In genomic region chr8:11379590-11379989, GRCm38 (mm10) we compare ENCODE assay signal across 13 mouse cellular contexts.
DNase-seq lines count a peak whose midpoint lies in the region; ATAC-seq and TF ChIP-seq lines count a peak whose summit lies in the region.
"Had no signal": no experiment of that assay in that cellular context is flagged by ENCODE, and none has a peak within 500 bp of the region (broad histone marks: within the 10 kb centered on the region; RNA-seq: fewer than 3 reads in every experiment).

No protein-coding gene starts in this region.

- no peak overlapping the region for H3K4me2 ChIP-seq in embryonic facial prominence, embryonic 14.5 days (ENCODE audit: low read depth, low read length)
- H3K4me2 ChIP-seq in heart, postnatal 0 days (ENCODE audit: low read depth, low read length): no peak overlapping the region
- H3K4me2 ChIP-seq in midbrain, embryonic 16.5 days (ENCODE audit: low read length): no peak overlapping the region
- H3K4me2 ChIP-seq: embryonic facial prominence, embryonic 13.5 days; hindbrain, embryonic 15.5 days; limb, embryonic 12.5 days; midbrain, embryonic 15.5 days had no signal

- H3K27me3 ChIP-seq in embryonic facial prominence, embryonic 14.5 days (replicated peaks; ENCODE audit: control insufficient read depth, insufficient read depth, low read length): no peaks in the 10 kb centered on the region
- no peaks in the 10 kb centered on the region for H3K27me3 ChIP-seq in heart, postnatal 0 days (ENCODE audit: control insufficient read depth, insufficient read depth, low read length)
- no peaks in the 10 kb centered on the region for H3K27me3 ChIP-seq in cerebellum, adult 2 months (ENCODE audit: control insufficient read depth, insufficient read depth, low read length)
- no peaks in the 10 kb centered on the region for H3K27me3 ChIP-seq in midbrain, embryonic 16.5 days (ENCODE audit: control insufficient read depth, insufficient read depth, low read depth, low read length)
- H3K27me3 ChIP-seq: embryonic facial prominence, embryonic 13.5 days; hindbrain, embryonic 15.5 days; limb, embryonic 12.5 days; midbrain, embryonic 15.5 days had no signal

- H3K27ac ChIP-seq in embryonic facial prominence, embryonic 14.5 days (replicated peaks; ENCODE audit: low read depth, low read length): no peak overlapping the region
- H3K27ac ChIP-seq in heart, postnatal 0 days (ENCODE audit: low read depth): peak overlapping the region; percentile 87
- no peak overlapping the region for H3K27ac ChIP-seq in cerebellum, adult 2 months (ENCODE audit: insufficient read depth, low read length)
- H3K27ac ChIP-seq in midbrain, embryonic 16.5 days (ENCODE audit: low read length): no peak overlapping the region
- H3K27ac ChIP-seq: embryonic facial prominence, embryonic 13.5 days; hindbrain, embryonic 15.5 days; limb, embryonic 12.5 days; liver, embryonic 14.5 days; midbrain, embryonic 15.5 days had no signal

- no peak overlapping the region for H3K4me3 ChIP-seq in embryonic facial prominence, embryonic 14.5 days (ENCODE audit: low read depth, low read length)
- H3K4me3 ChIP-seq in heart, postnatal 0 days (ENCODE audit: low read depth, low read length): no peak overlapping the region
- no peak overlapping the region for H3K4me3 ChIP-seq in cerebellum, adult 2 months (replicated peaks; ENCODE audit: insufficient read depth, low read depth, low read length)
- no peak overlapping the region for H3K4me3 ChIP-seq in midbrain, embryonic 16.5 days (ENCODE audit: low read depth, low read length)
- H3K4me3 ChIP-seq: embryonic facial prominence, embryonic 13.5 days; hindbrain, embryonic 15.5 days; limb, embryonic 12.5 days; midbrain, embryonic 15.5 days had no signal

- H3K9me3 ChIP-seq in embryonic facial prominence, embryonic 14.5 days (ENCODE audit: control insufficient read depth, low read length): no peaks in the 10 kb centered on the region
- H3K9me3 ChIP-seq in heart, postnatal 0 days (replicated peaks; ENCODE audit: control insufficient read depth, low read length): no peaks in the 10 kb centered on the region
- H3K9me3 ChIP-seq in midbrain, embryonic 16.5 days (replicated peaks; ENCODE audit: control insufficient read depth, low read length, poor library complexity, severe bottlenecking): no peaks in the 10 kb centered on the region
- H3K9me3 ChIP-seq: embryonic facial prominence, embryonic 13.5 days; hindbrain, embryonic 15.5 days; limb, embryonic 12.5 days; midbrain, embryonic 15.5 days had no signal

- peak; percentile 36 for DNase-seq in kidney, adult 11 months
- no peak for DNase-seq in kidney, postnatal 4 days
- DNase-seq in embryonic facial prominence, embryonic 14.5 days (ENCODE audit: low spot score): peak; percentile 33
- peak; percentile 53 for DNase-seq in heart, postnatal 0 days (ENCODE audit: low spot score)
- DNase-seq in kidney, postnatal 36 days: peak; percentile 27 to 61
- no peak for DNase-seq in cerebellum, adult 2 months
- DNase-seq: cerebellum, adult 11-12 months had no signal

- WGBS in embryonic facial prominence, embryonic 14.5 days: 63% methylated on average over 7 of the region's 7 CpGs
- 60% methylated on average over 7 of the region's 7 CpGs for WGBS in heart, postnatal 0 days
- WGBS in cerebellum, adult 2 months: 81% methylated on average over 7 of the region's 7 CpGs
- 86% methylated on average over 7 of the region's 7 CpGs for WGBS in midbrain, embryonic 16.5 days

- peak; percentile 76 for TF ChIP-seq EP300 in heart, postnatal 0 days (IDR thresholded peaks at IDR 0.05; ENCODE audit: low read depth)

- H3K4me1 ChIP-seq in embryonic facial prominence, embryonic 14.5 days (ENCODE audit: control insufficient read depth, insufficient read depth, low read length): peaks cover 20% of the 10 kb centered on the region
- H3K4me1 ChIP-seq in heart, postnatal 0 days (ENCODE audit: control insufficient read depth, insufficient read depth): peaks cover 79% of the 10 kb centered on the region
- H3K4me1 ChIP-seq in cerebellum, adult 2 months (ENCODE audit: control insufficient read depth, insufficient read depth, low read length): peaks cover 10% of the 10 kb centered on the region
- peaks cover 8% of the 10 kb centered on the region for H3K4me1 ChIP-seq in midbrain, embryonic 16.5 days (ENCODE audit: control insufficient read depth, insufficient read depth, low read length)

- no peak overlapping the region for H3K9ac ChIP-seq in embryonic facial prominence, embryonic 14.5 days (ENCODE audit: low read depth, low read length)
- no peak overlapping the region for H3K9ac ChIP-seq in heart, postnatal 0 days (replicated peaks; ENCODE audit: low read depth, low read length)
- no peak overlapping the region for H3K9ac ChIP-seq in midbrain, embryonic 16.5 days (ENCODE audit: low read depth, low read length)
- H3K9ac ChIP-seq: embryonic facial prominence, embryonic 13.5 days; hindbrain, embryonic 15.5 days; limb, embryonic 12.5 days; liver, embryonic 14.5 days; midbrain, embryonic 15.5 days had no signal

- no peak for TF ChIP-seq CTCF in heart, postnatal 0 days (IDR thresholded peaks at IDR 0.05; ENCODE audit: low read depth)
- no peak for TF ChIP-seq CTCF in cerebellum, adult 2 months (IDR thresholded peaks at IDR 0.05; ENCODE audit: borderline replicate concordance, insufficient read depth, low read depth, low read length)

- no peak for ATAC-seq in embryonic facial prominence, embryonic 14.5 days (ENCODE audit: low read depth)
- ATAC-seq in heart, postnatal 0 days (ENCODE audit: insufficient read depth, low read depth): no peak
- ATAC-seq in midbrain, embryonic 16.5 days: no peak
- ATAC-seq: midbrain, embryonic 15.5 days had no signal

- H3K36me3 ChIP-seq in embryonic facial prominence, embryonic 14.5 days (ENCODE audit: control insufficient read depth, insufficient read depth, low read length): no peaks in the 10 kb centered on the region
- H3K36me3 ChIP-seq in heart, postnatal 0 days (replicated peaks; ENCODE audit: control insufficient read depth, insufficient read depth, low read length): 0 out of 2 replicates have a peak, but pooled peaks cover 12% of the 10 kb centered on the region
- H3K36me3 ChIP-seq in midbrain, embryonic 16.5 days (ENCODE audit: control insufficient read depth, insufficient read depth, low read length): no peaks in the 10 kb centered on the region
- H3K36me3 ChIP-seq: embryonic facial prominence, embryonic 13.5 days; hindbrain, embryonic 15.5 days; limb, embryonic 12.5 days; midbrain, embryonic 15.5 days had no signal

- TF ChIP-seq POLR2A in cerebellum, adult 2 months (IDR thresholded peaks at IDR 0.05; ENCODE audit: borderline replicate concordance, insufficient read depth, low read length): no peak

Comparison
In these comparisons a context has a peak if more than half of its experiments do, and no peak if none do; other contexts are left out.
1. DNase-seq: peak in kidney, adult 11 months (single experiment), embryonic facial prominence, embryonic 14.5 days (single experiment), heart, postnatal 0 days (single experiment) and kidney, postnatal 36 days (2 of 2); none in kidney, postnatal 4 days (0 of 2) and cerebellum, adult 2 months (0 of 2).